Mouse (Mus musculus) cerebellum, adult 2 months (tissue): ENCODE measurements at regions not wholly inside any gene's neighbourhood (a gene's known extent, or its start where the extent isn't known, plus 50 kb on each side); places are given as distances from the start of the nearest gene placed in this dataset.
"Not testable (repeated sequence)": the region's sequence is repeated elsewhere in the genome, so short reads cannot be mapped to it uniquely, and the experiment has no call there.

ENCODE experiments used
- DNase-seq, 2 experiments: peaks; one replicate each; pipeline ENCODE4 v3.0.0; 2021
- H3K27ac ChIP-seq: fragments of 200-500 bp; 2 replicates; pipeline ENCODE4 v1.5.1; 2012; ENCODE audit warnings: low read length, control low read depth, inconsistent platforms; ENCODE audit not compliant: insufficient read depth
- H3K27me3 ChIP-seq: fragments of 200-500 bp; 2 replicates; pipeline ENCODE4 v1.6.1; 2012; ENCODE audit warnings: inconsistent platforms, mild to moderate bottlenecking, low read length, moderate library complexity; ENCODE audit not compliant: control insufficient read depth, insufficient read depth
- H3K4me1 ChIP-seq: fragments of 200-500 bp; 2 replicates; pipeline ENCODE4 v1.6.1; 2011; ENCODE audit warnings: low read length; ENCODE audit not compliant: control insufficient read depth, insufficient read depth
- H3K4me3 ChIP-seq: fragments of 200-500 bp; replicated peaks from 2 replicates; pipeline ENCODE3; 2011; ENCODE audit warnings: mild to moderate bottlenecking, low read depth, low read length, control low read depth; ENCODE audit not compliant: insufficient read depth
- CTCF ChIP-seq: fragments of 200-500 bp; IDR thresholded peaks from 2 replicates; pipeline ENCODE4 v1.5.1; 2011; ENCODE audit warnings: low read depth, mild to moderate bottlenecking, control low read depth, low read length, moderate library complexity, borderline replicate concordance; ENCODE audit not compliant: insufficient read depth
- POLR2A ChIP-seq: fragments of 200-500 bp; IDR thresholded peaks from 2 replicates; pipeline ENCODE4 v1.6.1; 2011; ENCODE audit warnings: low read length, control low read depth, borderline replicate concordance; ENCODE audit not compliant: insufficient read depth
- WGBS: fragments of 180-500 bp; shearing (Covaris S2); methylation state at CpG from one replicate; pipeline ENCODE4 v1.1.7; 2018; 5-methylcytosine and 5-hydroxymethylcytosine counted together

DNA sequence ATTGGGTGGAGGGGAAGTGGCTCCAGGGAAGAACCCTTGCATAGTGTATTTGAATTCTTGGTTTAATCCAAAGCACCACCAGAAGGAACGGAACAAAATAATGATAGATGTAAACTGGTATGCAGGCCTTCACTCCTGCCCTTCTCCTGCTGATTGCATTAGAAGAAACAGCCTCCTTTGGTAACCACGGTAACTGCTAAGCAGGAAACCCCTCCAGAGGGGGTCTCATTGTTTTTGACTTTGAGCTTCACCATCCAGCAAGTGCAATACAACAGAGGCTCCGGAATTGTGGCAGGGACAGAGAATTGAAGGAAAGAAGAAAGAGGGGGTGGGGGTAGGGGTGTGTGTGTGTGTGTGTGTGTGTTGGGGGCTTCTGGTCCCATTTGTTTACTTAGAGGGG lies 89.8 kb upstream of the Bnc1 start:
- Histone ChIP-seq H3K4me1 (no peaks in the 10 kb centered on the region), H3K27ac (no peak overlapping the region), H3K27me3 (no peaks in the 10 kb centered on the region; the same call in 1 of the 2 replicates), H3K4me3 (no peak overlapping the region)
- TF ChIP-seq POLR2A (no peak), CTCF (no peak)
- WGBS: 57% methylated on average over 3 of the region's 3 CpGs
- DNase-seq: no peak

DNA sequence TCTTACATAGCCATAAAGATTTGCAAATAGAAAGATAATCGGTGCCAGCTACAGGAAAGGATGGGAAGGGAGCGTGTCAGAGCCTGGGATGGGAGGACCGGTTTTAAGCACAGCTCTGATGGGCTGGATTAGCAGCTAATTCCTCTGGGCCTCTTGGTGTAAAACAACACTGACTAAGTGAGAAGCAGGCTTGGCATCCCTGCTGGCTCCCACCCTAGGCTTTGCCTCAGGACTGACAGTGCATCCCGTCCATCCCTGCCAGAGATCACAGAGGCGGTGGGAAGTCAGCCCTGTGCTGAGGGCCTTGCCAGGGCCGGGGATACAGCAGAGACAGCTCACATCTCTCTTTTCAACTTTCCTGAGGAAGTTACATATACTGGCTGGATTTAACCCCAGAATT lies 90.8 kb upstream of the Sh3gl3 start:
- H3K27ac ChIP-seq: no peak overlapping the region
- no peaks in the 10 kb centered on the region; the same call in 1 of the 2 replicates for H3K27me3 ChIP-seq
- no peak for TF ChIP-seq POLR2A
- no peak for TF ChIP-seq CTCF
- no peaks in the 10 kb centered on the region for H3K4me1 ChIP-seq
- WGBS: 28% methylated on average over 6 of the region's 6 CpGs
- DNase-seq: peak in 1 of 2 experiments; percentile 1
- H3K4me3 ChIP-seq: no peak overlapping the region

DNA sequence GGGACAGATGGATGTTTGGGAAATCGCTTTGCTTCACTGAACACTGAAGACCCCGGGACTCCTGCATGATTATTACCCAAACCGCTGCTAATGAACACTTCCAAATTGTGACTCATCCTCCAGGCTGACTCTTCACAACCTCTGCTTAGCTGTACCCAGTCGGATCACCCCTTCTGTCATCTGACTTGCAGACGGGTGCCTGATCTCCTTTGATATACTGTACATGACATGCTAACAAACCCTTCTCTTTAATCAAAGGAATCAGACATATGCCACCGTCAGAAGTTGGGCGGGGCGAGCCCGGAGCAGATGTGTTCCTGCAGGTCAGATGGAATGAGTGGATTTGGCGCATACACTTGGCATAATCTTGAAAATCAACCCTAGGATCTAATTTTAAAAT lies 89.2 kb upstream of the Sh3gl3 start:
- Histone ChIP-seq H3K4me3 (no peak overlapping the region), H3K4me1 (no peaks in the 10 kb centered on the region), H3K27ac (no peak overlapping the region), H3K27me3 (no peaks in the 10 kb centered on the region; the same call in 1 of the 2 replicates)
- 16% methylated on average over 10 of the region's 10 CpGs for WGBS
- TF ChIP-seq POLR2A: no peak
- no peak for TF ChIP-seq CTCF
- no peak for DNase-seq

DNA sequence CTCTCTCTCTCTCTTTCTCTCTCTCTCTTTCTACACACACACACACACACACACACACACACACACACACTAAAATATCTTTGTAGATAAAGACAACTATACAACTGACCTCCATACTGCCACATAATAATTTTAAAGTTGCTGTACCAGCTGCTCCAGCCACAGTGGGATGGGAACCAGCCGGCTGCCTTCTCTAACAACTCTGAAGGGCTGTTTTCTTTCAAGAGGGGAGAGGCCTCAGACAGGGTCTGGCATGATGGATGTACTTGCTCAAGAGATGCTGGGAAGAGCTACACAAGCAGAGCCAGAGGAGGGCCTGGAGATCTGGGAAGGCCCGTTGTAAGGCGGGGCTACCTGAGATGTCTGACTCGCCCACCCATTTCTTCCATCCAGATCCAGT lies 88.4 kb upstream of the Sh3gl3 start:
- H3K27me3 ChIP-seq: no peaks in the 10 kb centered on the region; the same call in 1 of the 2 replicates
- no peaks in the 10 kb centered on the region for H3K4me1 ChIP-seq
- DNase-seq: no peak
- no peak overlapping the region for H3K4me3 ChIP-seq
- H3K27ac ChIP-seq: no peak overlapping the region
- WGBS: 76% methylated on average over 4 of the region's 4 CpGs
- TF ChIP-seq POLR2A (no peak), CTCF (no peak)

DNA sequence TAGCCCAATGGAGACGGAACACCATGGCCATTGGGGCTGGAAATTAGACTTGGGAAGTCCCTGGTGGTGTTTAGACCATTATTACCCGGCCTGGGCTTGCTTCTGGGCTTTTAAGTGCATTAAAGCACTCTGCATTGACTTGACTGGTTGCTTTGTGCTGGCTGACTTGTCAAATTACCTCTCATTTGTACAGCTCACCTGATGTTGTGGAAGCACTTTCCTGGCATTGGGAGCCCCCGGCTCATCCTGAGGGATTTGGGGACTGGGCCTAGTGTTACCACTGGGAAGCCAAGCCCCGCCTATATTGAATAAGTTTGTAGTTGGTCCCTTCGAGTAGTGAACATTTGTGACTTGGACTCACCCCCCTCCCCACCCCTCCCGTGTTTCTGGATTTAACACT lies 75.5 kb upstream of the Sh3gl3 start:
- WGBS: 61% methylated on average over 6 of the region's 6 CpGs

DNA sequence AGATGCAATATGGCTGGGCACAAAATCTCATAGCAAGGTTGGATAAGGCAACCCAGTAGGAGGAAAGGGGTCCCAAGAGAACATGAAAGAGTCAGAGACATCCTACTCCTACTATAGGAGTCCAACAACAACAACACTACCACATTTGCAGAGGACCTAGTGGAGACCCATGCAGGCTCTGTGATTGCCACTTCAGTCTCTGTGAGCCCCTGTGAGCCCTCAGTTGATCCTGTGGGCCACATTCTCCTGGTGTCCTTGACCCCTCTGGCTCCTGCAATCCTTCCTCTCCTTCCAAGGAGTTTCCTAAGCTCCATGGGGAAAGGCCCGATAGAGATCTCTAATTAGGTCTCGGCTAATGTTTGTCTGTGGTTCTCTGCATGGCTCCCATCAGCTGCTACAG lies 72.3 kb upstream of the Sh3gl3 start:
- no peak overlapping the region for H3K27ac ChIP-seq
- no peak for DNase-seq
- 94% methylated on average over 2 of the region's 2 CpGs for WGBS
- H3K4me3 ChIP-seq: no peak overlapping the region
- no peak for TF ChIP-seq POLR2A
- no peak for TF ChIP-seq CTCF
- H3K4me1 ChIP-seq: no peaks in the 10 kb centered on the region
- H3K27me3 ChIP-seq: no peaks in the 10 kb centered on the region; the same call in 1 of the 2 replicates

More for the DNA sequence above, 75.5 kb upstream of the Sh3gl3 start:
- no peak overlapping the region for H3K27ac ChIP-seq
- H3K27me3 ChIP-seq: no peaks in the 10 kb centered on the region; the same call in 1 of the 2 replicates
- H3K4me1 ChIP-seq: no peaks in the 10 kb centered on the region
- no peak overlapping the region for H3K4me3 ChIP-seq
- TF ChIP-seq POLR2A: no peak
- no peak for TF ChIP-seq CTCF
- DNase-seq: no peak

DNA sequence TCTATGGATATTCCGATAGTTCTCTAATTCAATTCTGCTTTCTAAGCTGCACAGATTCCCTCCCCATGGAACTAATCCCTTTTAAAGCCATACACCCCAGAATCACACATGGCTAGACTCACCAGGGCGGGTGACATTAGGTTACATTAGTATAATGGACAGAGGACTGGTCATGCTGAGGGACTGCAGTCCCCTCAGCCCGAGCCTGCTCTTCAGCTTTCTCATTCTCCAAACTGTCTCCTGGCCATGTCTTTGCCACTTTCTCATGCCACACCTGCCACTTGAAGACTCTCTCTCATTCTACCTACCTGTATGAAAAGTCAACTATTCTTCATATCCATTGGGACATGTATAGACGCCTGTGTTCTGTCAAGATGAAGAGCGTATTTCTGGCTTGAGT lies 68.0 kb upstream of the Sh3gl3 start:
- TF ChIP-seq POLR2A (no peak), CTCF (no peak)
- Histone ChIP-seq H3K4me3 (no peak overlapping the region), H3K27me3 (no peaks in the 10 kb centered on the region), H3K4me1 (no peaks in the 10 kb centered on the region), H3K27ac (no peak overlapping the region)
- DNase-seq: no peak
- WGBS: 92% methylated on average over 5 of the region's 5 CpGs

DNA sequence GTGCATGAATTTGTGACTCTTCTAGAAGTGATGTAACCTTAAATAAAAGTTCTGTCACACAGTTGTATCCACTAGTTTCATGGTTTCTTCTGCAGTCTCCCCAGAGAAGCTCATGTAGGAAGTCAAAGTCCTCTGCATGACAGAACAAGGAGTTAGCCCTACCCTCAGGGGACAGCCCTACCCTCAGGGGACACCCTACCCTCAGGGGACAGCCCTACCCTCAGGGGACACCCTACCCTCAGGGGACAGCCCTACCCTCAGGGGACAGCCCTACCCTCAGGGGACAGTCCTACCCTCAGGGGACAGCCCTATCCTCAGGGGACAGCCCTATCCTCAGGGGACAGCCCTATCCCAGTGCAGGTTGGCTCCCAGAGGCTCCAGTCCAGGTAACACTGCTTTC lies 64.5 kb upstream of the Sh3gl3 start:
- DNase-seq, H3K4me3 ChIP-seq, H3K27me3 ChIP-seq, H3K4me1 ChIP-seq, H3K27ac ChIP-seq: not testable (repeated sequence)

DNA sequence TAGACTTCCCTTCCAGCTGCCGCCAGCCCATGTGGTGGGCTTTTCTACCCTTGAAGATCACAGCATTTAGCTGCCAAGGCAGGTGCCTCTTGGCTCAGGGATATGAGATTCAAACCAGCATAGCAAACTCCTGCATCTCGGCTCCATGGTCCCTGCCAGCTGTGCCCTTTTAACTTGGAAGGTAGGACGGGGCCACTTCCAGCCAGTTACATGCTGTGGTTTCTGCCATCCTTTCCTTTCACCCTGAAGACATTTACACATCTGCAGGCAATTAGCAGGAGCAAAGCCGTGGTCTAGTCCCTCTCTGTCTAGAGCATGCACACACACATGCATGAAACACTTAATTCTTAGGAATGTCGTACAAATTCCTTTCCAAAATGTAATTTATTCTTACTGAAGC lies 64.1 kb upstream of the Sh3gl3 start:
- TF ChIP-seq POLR2A: no peak
- H3K27ac ChIP-seq: no peak overlapping the region
- no peaks in the 10 kb centered on the region for H3K4me1 ChIP-seq
- 69% methylated on average over 5 of the region's 5 CpGs for WGBS
- no peak overlapping the region for H3K4me3 ChIP-seq
- no peak for DNase-seq
- H3K27me3 ChIP-seq: no peaks in the 10 kb centered on the region; the same call in 1 of the 2 replicates
